Mouse (Mus musculus) adrenal gland, postnatal 36 days (tissue): ENCODE measurements around the gene Cep70. TPM values are rescaled to one million over a fixed set of nuclear protein-coding genes. Genes with fewer than 3 reads are reported as not detected.
A peak's percentile ranks its signal among the peaks of the same experiment; 100 is the strongest.

Experiments
- DNase-seq, 2 experiments: peaks; one replicate each; pipeline ENCODE4 v3.0.0; 2021; ENCODE audit warnings: mixed read lengths in 1 of 2
- total RNA-seq, 2 experiments: library from RNA; stranded (reverse); gene quantifications; 2 replicates each; pipeline ENCODE4 v1.2.3; 2021

Gene Cep70
- total RNA-seq, 2 experiments from 2014 or later = 6.8 to 7.5 TPM

- no peak for DNase-seq
These were observed 76.3 kb downstream of the Cep70 start for GRCm38 (mm10) chr9:99319343-99319951.

GRCm38 (mm10) chr9:99320006-99320405 is 76.8 kb downstream of the Cep70 start:
- DNase-seq = peak; percentile 25 to 33

- DNase-seq = no peak
These were observed 82.2 kb downstream of the Cep70 start for GRCm38 (mm10) chr9:99325208-99325929.

- peak in 1 of 2 experiments; percentile 26 for DNase-seq
These were observed 82.8 kb downstream of the Cep70 start for GRCm38 (mm10) chr9:99325961-99326360.

GRCm38 (mm10) chr9:99326881-99327280 is 83.7 kb downstream of the Cep70 start:
- DNase-seq = no peak

GRCm38 (mm10) chr9:99336538-99336937 is 93.4 kb downstream of the Cep70 start:
- no peak for DNase-seq

GRCm38 (mm10) chr9:99338293-99338692 is 95.1 kb downstream of the Cep70 start:
- no peak for DNase-seq

GRCm38 (mm10) chr9:99339182-99339581 is 96.0 kb downstream of the Cep70 start:
- DNase-seq = no peak

- no peak for DNase-seq
These were observed 97.0 kb downstream of the Cep70 start for GRCm38 (mm10) chr9:99340126-99340525.

GRCm38 (mm10) chr9:99341600-99341999 is 98.4 kb downstream of the Cep70 start:
- no peak for DNase-seq

GRCm38 (mm10) chr9:99345351-99345792 is 102.2 kb downstream of the Cep70 start:
- DNase-seq = no peak

Other genes starting within 250 kb of the Cep70 start
- gene Gm1123, start 207.7 kb upstream of the Cep70 start, total RNA-seq = not detected
- gene Pik3cb, start 102.7 kb upstream of the Cep70 start, total RNA-seq = 10 to 100 TPM; 16.9 to 18.3 TPM
- not detected for gene Faiml, start 6.1 kb upstream of the Cep70 start, total RNA-seq
- under 1 TPM; 0.26 to 0.43 TPM for gene Esyt3, start 115.2 kb downstream of the Cep70 start, total RNA-seq
- gene Mras, start 194.0 kb downstream of the Cep70 start, total RNA-seq = 10 to 100 TPM; 43.5 to 66.9 TPM
- not detected for gene Nme9, start 208.1 kb downstream of the Cep70 start, total RNA-seq